Mouse (Mus musculus): Measurements from ENCODE around the gene Akt2.

The Akt2 gene

DNA sequence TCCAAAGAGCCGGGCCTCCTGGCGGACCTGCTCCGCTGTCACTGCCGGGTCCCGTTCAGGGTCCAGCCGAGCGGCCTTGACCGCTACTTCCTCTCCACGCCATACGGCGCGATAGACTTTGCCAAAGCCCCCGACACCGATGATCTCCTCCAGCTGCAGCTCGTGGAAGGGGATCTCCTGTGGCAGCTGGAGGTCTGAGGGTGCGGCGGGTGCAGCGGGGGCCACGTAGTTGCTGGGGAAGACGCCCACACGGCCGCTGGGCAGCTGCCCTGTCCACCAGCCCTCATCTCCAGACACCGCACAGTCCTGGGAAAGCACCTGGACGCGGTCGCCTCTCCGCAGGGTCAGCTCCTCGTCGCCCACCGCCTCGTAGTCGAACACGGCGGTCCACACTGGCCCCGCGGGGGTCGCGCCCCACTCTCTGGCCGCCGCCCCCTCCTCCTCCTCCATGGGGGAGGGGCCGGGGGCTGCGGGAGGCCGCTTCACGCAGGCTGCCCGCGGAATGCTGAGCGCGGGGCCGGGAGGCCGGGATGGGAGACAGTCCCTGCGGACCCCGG, 82.3 kb downstream of the Akt2 start:
- no peak for DNase-seq

DNA sequence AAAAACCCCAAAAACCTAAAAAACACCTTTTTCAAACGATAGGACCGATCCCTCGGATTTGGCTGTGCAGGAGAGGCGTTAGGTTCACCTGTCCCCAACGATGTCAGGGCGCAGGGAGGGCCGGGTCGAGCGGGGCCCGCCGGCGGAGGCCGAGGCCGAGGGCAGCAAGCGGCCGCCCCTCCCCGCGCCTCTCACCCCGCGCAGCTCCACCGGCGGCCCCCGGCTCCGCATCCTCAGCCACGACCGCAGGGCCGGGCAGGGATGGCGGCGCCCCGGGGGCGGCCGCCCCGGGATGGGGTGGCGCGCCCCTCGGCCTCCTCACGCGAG, 82.8 kb downstream of the Akt2 start:
- no peak for DNase-seq

DNA sequence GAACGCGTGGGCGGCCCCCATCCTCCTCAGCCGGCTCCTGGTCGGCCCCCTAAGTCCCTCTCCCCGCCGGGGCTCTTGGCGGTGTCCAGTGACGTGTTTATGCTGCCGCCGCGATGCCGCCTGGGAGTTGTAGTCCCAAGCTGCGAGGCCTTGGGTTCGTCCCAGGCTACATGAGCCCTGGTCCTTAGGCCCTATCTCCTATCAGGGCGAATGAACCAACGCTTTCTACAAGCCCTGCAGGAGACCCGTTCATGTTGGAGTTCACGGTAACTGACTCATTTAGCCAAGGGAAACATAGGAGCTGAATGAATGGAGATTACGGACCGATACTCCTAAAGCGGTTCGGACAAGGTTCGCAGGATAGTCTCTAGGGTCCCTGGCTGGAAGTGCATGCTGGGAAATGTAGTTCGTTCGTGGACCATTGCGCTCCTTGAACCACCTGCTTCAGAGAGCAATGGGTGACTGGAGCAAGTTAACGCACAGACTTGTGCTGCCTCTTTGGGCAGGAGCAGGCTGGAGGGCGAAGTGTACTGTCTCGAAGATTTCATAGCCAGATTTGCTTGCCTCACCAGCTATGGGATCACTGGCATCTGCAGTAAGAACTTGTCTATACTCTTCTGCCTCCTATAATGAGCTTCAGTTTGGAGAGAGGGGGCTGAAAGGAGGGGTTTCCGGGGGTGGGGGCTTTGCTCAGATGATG, 83.3 kb downstream of the Akt2 start, which contains the start of gene Map3k10:
TSS of gene Map3k10 (minus strand) at position 77 of the 700 bp plus-strand sequence.
- DNase-seq, result peak; percentile 93

DNA sequence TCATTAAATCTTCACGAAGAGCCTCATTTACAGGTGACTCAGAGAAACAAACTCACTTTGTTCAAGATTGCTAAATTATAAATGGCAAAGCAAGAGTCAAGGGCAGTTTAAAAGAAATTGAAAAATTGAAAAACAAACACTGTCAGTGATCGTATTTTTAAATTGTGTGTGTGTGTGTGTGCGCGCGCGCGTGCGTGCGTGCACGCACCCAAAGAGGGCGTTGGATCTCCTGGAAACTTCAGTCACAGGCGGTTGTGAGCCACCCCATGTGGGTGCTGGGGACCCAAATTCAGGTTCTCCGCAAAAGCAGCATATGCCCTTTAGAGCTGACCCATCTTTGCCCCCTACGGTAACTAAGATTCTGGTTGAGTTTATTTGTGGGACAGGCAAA, 83.9 kb downstream of the Akt2 start:
- DNase-seq, result no peak

DNA sequence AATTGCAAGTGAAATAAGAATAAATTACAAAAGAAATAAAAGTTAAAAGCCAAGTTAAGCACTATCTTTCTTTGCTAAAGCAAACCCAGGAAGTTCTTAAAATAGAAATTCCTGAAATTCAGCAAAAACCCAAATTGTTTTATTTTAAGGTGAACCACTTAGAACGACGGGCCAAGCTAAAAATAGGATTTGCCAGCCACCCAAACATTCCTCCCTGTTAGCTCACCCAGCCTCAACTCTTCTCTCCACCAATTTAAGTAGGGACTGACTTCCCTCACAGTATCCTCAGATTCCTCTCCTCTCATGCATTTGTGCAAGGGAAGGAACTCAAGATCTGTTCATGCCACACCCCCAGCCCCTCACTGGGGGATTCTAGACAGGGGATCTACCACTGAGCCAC, 91.9 kb downstream of the Akt2 start:
- no peak for DNase-seq

DNA sequence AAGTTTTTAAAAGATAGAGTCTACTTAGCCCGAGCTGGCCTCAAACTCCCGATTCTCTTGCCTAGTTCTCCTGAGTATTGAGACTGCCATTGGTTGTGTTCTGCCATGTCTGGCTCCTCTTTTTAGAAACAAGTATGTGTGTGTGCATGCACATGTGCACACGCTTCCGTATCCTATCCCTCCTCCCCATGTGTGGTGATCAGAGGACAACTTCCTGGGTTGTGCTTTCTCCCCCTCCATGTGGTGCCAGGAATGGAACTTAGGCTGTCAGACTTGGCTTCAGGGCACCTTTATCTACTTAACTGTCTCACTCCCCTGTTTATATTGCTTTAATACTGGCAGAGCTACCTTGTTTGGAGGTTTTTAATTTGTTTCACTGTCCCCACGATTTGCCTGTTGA, 93.9 kb downstream of the Akt2 start:
- no peak for DNase-seq

DNA sequence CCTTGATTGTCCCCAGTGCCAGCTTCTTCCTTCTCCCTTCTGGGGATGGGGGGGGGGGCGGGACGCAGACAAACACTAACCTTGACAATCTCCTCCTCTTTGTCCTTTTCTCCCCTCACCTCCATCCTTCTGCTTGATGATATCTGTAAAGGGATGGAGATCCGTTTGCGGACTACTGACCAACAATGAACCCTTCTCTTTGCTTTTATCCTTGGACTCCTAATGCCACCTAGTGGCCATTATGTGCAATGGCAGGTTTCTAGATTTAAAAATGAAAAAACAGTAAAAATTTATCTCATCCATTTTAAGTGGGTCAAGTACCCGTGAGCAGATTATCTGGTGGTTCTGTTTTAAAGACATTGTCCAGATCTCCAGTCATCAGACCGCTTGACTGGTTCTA, 94.3 kb downstream of the Akt2 start:
- DNase-seq, result no peak

DNA sequence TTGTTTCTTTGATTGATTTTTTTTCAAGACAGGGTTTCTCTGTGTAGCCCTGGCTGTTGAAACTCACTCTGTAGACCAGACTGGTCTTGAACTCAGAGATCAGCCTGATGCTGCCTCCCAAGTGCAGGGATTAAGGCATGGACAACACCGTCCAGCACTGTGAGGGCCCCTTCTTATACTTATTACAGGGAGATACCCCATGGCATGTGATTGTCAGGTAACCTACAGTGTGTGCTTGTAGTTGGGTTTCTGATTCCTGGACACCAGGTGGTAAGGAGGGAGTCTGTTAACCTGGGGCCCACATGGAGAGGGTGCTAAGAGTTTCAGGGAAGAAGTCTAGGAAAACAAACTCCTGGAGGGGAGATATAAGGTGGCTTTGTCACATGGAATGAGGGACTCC, 95.7 kb downstream of the Akt2 start:
- no peak for DNase-seq

DNA sequence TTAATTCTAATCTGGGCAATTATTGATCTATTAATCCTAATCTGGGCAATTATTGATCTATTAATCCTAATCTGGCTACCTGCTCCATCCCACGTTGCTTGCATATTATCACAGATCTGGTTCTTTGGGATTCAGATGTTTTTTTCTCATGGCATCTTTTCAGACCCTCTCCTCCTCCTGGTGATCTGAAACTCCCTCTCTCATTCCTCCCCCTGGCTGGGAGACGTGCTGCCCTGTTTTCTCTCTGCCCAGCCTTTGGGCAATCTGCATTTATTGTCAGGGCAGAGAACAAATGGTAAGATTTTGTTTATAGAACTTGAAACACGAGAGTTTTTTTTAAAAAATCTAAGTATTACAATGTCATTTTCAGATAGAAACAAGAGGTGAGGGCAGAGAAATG, 96.5 kb downstream of the Akt2 start:
- no peak for DNase-seq

DNA sequence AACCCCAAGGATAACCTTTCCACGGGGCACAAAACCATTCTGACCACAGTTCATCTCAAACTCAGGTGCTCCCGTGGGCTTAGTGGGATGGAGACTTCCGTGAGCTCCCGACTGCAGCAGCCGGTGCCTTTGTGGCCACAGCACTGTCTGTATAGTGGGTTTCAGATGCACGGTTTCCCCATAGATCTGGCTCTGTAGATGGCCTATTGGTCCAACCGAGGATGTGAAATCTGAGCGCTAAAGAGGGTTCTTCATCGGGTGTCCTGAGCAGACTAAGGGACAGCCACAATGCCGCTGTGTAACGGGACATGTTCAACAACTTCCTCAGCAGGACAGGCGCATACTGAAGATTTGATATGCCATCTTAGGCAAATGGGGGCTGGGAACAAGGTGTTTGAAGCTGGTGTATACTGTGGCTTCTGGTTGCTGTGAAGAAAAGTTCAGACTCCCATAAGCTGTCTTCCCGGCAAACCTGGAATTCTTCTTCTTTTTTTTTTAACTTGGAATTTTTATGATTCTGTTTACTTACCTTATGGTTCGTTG, 97.0 kb downstream of the Akt2 start:
- no peak for DNase-seq

DNA sequence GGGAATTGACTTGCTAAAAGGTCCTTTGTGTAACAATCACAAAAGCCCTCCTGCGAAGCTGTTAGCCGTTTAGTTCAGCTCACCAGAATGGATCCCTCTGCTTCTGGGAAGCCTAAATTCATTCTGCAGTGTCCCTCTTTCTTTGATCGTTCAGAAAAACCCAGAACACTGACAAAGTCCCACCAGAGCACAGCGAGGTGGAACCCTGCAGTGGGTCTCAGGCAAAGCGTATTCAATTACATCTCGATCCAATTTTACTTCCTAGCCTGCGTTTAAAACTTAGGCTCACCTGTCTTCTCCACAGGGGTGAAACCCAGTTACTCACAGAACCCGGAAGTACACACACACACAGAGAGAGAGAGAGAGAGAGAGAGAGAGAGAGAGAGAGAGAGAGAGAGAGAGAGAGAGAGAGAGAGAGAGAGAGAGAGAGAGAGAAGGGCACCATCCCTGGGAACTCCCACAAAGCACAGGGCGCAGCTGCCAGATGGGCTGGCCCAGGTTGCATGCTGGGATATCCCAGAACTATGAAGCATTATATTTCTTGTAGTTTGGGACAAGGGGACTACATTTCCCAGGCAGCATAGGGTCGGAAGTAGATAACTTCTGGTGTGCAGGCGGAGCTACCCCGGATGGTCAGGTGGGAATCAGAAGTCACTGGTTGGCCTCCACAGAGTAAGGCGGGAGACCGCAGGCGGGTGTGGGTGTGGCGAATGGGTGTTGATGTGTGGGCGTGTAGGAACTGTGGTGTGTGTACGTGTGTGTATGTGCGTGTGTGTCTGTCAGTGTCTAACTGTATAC, 97.7 kb downstream of the Akt2 start, which contains the start of gene Zfp607b:
TSS of gene Zfp607b (plus strand) at position 526 of the 798 bp plus-strand sequence.
- peak; percentile 99 for DNase-seq
